Mouse (Mus musculus): Measurements from ENCODE around the gene Tuba1a. TPM values are rescaled to one million over a fixed set of nuclear protein-coding genes. Genes with fewer than 3 reads are reported as not detected.

Tuba1a gene
- total and polyA plus RNA-seq, 3 experiments: 153 to 533 (median 254) TPM

GRCm38 (mm10) chr15:98917538-98918498 lies 35.7 kb downstream of the Tuba1a start, which contains the start of gene Lmbr1l:
Gene Lmbr1l, minus strand, starts transcription at chr15:98918231.
- in situ Hi-C loops (cut with MboI; ENCODE audit: low pct_ligation_motif_present, low pct_unique_long_range_greater_than_20kb, low sequenced_read_pairs): loop anchor here (5.0 kb wide), 1 partner anchor 1501 kb away; no protein-coding TSS in a partner anchor
- no peaks in the 10 kb centered on the region for H3K27me3 ChIP-seq (replicated peaks)
- H3K9ac ChIP-seq (ENCODE audit: insufficient read depth, low read depth): peak within 1 kb of the TSS; percentile 79
- H3K4me3 ChIP-seq (replicated peaks in 1 of 3; ENCODE audit: low read depth in 2 of 3, low read length in 2 of 3, poor library complexity in 1 of 3): peak within 1 kb of the TSS; percentile 77 to 92 (median 86)
- DNase-seq (ENCODE audit: extremely low read depth): peak; percentile 100
- H3K36me3 ChIP-seq (replicated peaks in 1 of 2; ENCODE audit: control insufficient read depth in 1 of 2, insufficient read depth in 1 of 2, low read length in 1 of 2): peaks cover 6 to 25% of the 10 kb centered on the region in 2 experiments
- H3K9me3 ChIP-seq (replicated peaks; ENCODE audit: low read length): no peaks in the 10 kb centered on the region
- H3K79me2 ChIP-seq (replicated peaks; ENCODE audit: control insufficient read depth, extremely low read depth, insufficient read depth, poor library complexity, severe bottlenecking): peaks cover 12% of the 10 kb centered on the region; the same call in 1 of the 2 replicates
- peaks cover 5 to 25% of the 10 kb centered on the region in 2 experiments for H3K4me1 ChIP-seq (ENCODE audit: control insufficient read depth in 1 of 2, insufficient read depth in 2 of 2)
- peak within 1 kb of the TSS; percentile 78 for H3K4me2 ChIP-seq (ENCODE audit: insufficient read depth, low read depth, poor library complexity, severe bottlenecking)
- dilution Hi-C loops (cut with MboI; ENCODE audit: extremely low pct_ligation_motif_present, extremely low pct_unique_long_range_greater_than_20kb, low sequenced_read_pairs): no loop called here
- H3K27ac ChIP-seq (ENCODE audit: insufficient read depth, low read depth): peak within 1 kb of the TSS; percentile 82
- TF ChIP-seq JUND (conservative IDR thresholded peaks at IDR 0.05; ENCODE audit: low read depth, low read length) (no peak; the same call in 1 of the 2 replicates), MYC (IDR thresholded peaks at IDR 0.05; ENCODE audit: low read depth, low read length) (peak; percentile 95), ZKSCAN1 (IDR thresholded peaks at IDR 0.05; ENCODE audit: borderline replicate concordance, low read depth, low read length) (no peak), MEF2A (IDR thresholded peaks at IDR 0.05; ENCODE audit: borderline replicate concordance, low read depth, low read length) (peak; percentile 30; the same call in 1 of the 2 replicates), EP300 (IDR thresholded peaks at IDR 0.05; ENCODE audit: low read length) (no peak), MAX (IDR thresholded peaks at IDR 0.05; ENCODE audit: low read length) (peak; percentile 85), IRF4 (IDR thresholded peaks at IDR 0.05; ENCODE audit: low read depth, low read length) (peak; percentile 52; the same call in 1 of the 2 replicates), MAZ (IDR thresholded peaks at IDR 0.05; ENCODE audit: low read depth, low read length) (peak; percentile 78; the same call in 1 of the 2 replicates), JUN (IDR thresholded peaks at IDR 0.05; ENCODE audit: insufficient read depth, low read depth, low read length) (peak; percentile 19; the same call in 1 of the 2 replicates), CHD2 (IDR thresholded peaks at IDR 0.05; ENCODE audit: low read length) (peak; percentile 83), MXI1 (IDR thresholded peaks at IDR 0.05; ENCODE audit: low read depth, low read length) (peak; percentile 88), ZMIZ1 (IDR thresholded peaks at IDR 0.05; ENCODE audit: low read depth, low read length) (no peak; the same call in 1 of the 2 replicates), USF1 (IDR thresholded peaks at IDR 0.05; ENCODE audit: low read depth, low read length) (no peak), ZNF384 (IDR thresholded peaks at IDR 0.05; ENCODE audit: low read depth, low read length) (no peak), ETS1 (conservative IDR thresholded peaks at IDR 0.05; ENCODE audit: low read depth, low read length) (peak; percentile 82; the same call in 1 of the 2 replicates), PAX5 (IDR thresholded peaks at IDR 0.05; ENCODE audit: low read length) (no peak), NELFE (IDR thresholded peaks at IDR 0.05; ENCODE audit: low read depth, low read length) (peak; percentile 76), POLR2A (IDR thresholded peaks at IDR 0.05; ENCODE audit: low read depth, low read length) (peak; percentile 83), UBTF (IDR thresholded peaks at IDR 0.05; ENCODE audit: low read depth, low read length) (peak; percentile 88; the same call in 1 of the 2 replicates), ELF1 (IDR thresholded peaks at IDR 0.05; ENCODE audit: low read depth, low read length) (peak; percentile 100), HCFC1 (IDR thresholded peaks at IDR 0.05; ENCODE audit: low read depth, low read length) (peak; percentile 76), RAD21 (IDR thresholded peaks at IDR 0.05; ENCODE audit: low read depth, low read length) (no peak; the same call in 1 of the 2 replicates), TBP (conservative IDR thresholded peaks at IDR 0.05; ENCODE audit: low read depth, low read length) (peak; percentile 88), GABPA (IDR thresholded peaks at IDR 0.05; ENCODE audit: insufficient replicate concordance, low read depth, low read length) (no peak), TCF12 (IDR thresholded peaks at IDR 0.05; ENCODE audit: low read depth, low read length) (peak; percentile 63; the same call in 1 of the 2 replicates), SMC3 (IDR thresholded peaks at IDR 0.05; ENCODE audit: low read depth, low read length) (no peak), POLR2AphosphoS2 (IDR thresholded peaks at IDR 0.05; ENCODE audit: low read depth, low read length) (peak; percentile 78), USF2 (conservative IDR thresholded peaks at IDR 0.05; ENCODE audit: low read depth, low read length) (no peak), ZC3H11A (IDR thresholded peaks at IDR 0.05; ENCODE audit: low read depth, low read length) (no peak), BHLHE40 (IDR thresholded peaks at IDR 0.05; ENCODE audit: low read depth, low read length) (peak; percentile 97), CTCF (conservative IDR thresholded peaks at IDR 0.05 in 1 of 2, IDR thresholded peaks at IDR 0.05 in 1 of 2; ENCODE audit: low read depth in 2 of 2, low read length in 2 of 2) (no peak), E2F4 (IDR thresholded peaks at IDR 0.05; ENCODE audit: insufficient replicate concordance, low read depth, low read length) (peak; percentile 84; the same call in 1 of the 2 replicates), KAT2A (IDR thresholded peaks at IDR 0.05; ENCODE audit: insufficient replicate concordance, low read length) (no peak), SIN3A (IDR thresholded peaks at IDR 0.05; ENCODE audit: low read length) (peak; percentile 90), MAFK (IDR thresholded peaks at IDR 0.05; ENCODE audit: insufficient replicate concordance, low read length) (no peak), NRF1 (IDR thresholded peaks at IDR 0.05; ENCODE audit: low read depth, low read length) (peak; percentile 57; the same call in 1 of the 2 replicates), RCOR1 (conservative IDR thresholded peaks at IDR 0.05; ENCODE audit: low read depth, low read length) (0 out of 2 replicates have a peak, but pooled peaks have one; percentile 32)

Measured in CH12.LX (cell line).